In genomic region chr5:33430511-33431172, GRCm38 (mm10) we compare ENCODE assay signal across 10 mouse cellular contexts. TPM values are rescaled to one million over a fixed set of nuclear protein-coding genes. Genes with fewer than 3 reads are reported as not detected.
DNase-seq lines count a peak whose midpoint lies in the region; ATAC-seq lines count a peak whose summit lies in the region.
"Had no signal": no experiment of that assay in that cellular context is flagged by ENCODE, and none has a peak within 500 bp of the region (broad histone marks: within the 10 kb centered on the region; RNA-seq: fewer than 3 reads in every experiment).

No protein-coding gene starts in this region.

- no peak overlapping the region for H3K27ac ChIP-seq in kidney, embryonic 15.5 days
- H3K27ac ChIP-seq in hindbrain, embryonic 14.5 days, result no peak overlapping the region
- H3K27ac ChIP-seq in midbrain, embryonic 16.5 days (ENCODE audit: low read length), result no peak overlapping the region

- peak overlapping the region; percentile 29 for H3K4me3 ChIP-seq in kidney, embryonic 15.5 days (replicated peaks)
- H3K4me3 ChIP-seq in hindbrain, embryonic 14.5 days (replicated peaks; ENCODE audit: low read length), result peak overlapping the region; percentile 19
- H3K4me3 ChIP-seq in midbrain, embryonic 16.5 days (ENCODE audit: low read depth, low read length), result peak overlapping the region; percentile 14

- peak overlapping the region; percentile 50 for H3K4me2 ChIP-seq in kidney, embryonic 15.5 days
- H3K4me2 ChIP-seq in hindbrain, embryonic 14.5 days (replicated peaks), result peak overlapping the region; percentile 40
- H3K4me2 ChIP-seq in midbrain, embryonic 16.5 days (ENCODE audit: low read length), result peak overlapping the region; percentile 28

- no peak for DNase-seq in kidney, postnatal 10 days
- DNase-seq in embryo, embryonic 10 days (ENCODE audit: low spot score), result peak; percentile 35
- DNase-seq in hindbrain, embryonic 14.5 days (ENCODE audit: low spot score), result no peak
- DNase-seq in spleen, postnatal 4 days (ENCODE audit: low spot score in 2 of 2), result no peak
- no peak for DNase-seq in kidney, adult 9 months

- H3K4me1 ChIP-seq in kidney, embryonic 15.5 days, result peaks cover 48% of the 10 kb centered on the region
- peaks cover 7% of the 10 kb centered on the region; the same call in 1 of the 2 replicates for H3K4me1 ChIP-seq in hindbrain, embryonic 14.5 days (replicated peaks; ENCODE audit: control insufficient read depth, insufficient read depth, low read length)
- H3K4me1 ChIP-seq in midbrain, embryonic 16.5 days (ENCODE audit: control insufficient read depth, insufficient read depth, low read length), result peaks cover 19% of the 10 kb centered on the region

- WGBS in kidney, embryonic 15.5 days, result under 1% methylated on average over 64 of the region's 64 CpGs
- WGBS in hindbrain, embryonic 14.5 days, result under 1% methylated on average over 63 of the region's 64 CpGs
- WGBS in midbrain, embryonic 16.5 days, result under 1% methylated on average over 53 of the region's 64 CpGs

- no peak for ATAC-seq in kidney, embryonic 15.5 days (replicated peaks; ENCODE audit: low FRiP score)
- ATAC-seq in hindbrain, embryonic 14.5 days (ENCODE audit: low FRiP score), result no peak
- ATAC-seq in midbrain, embryonic 16.5 days, result no peak
- ATAC-seq in CD4-positive, CD25-positive, alpha-beta regulatory T cell, adult 4 months, result no peak
- ATAC-seq: Patski had no signal

- H3K9ac ChIP-seq in kidney, embryonic 15.5 days, result no peak overlapping the region
- H3K9ac ChIP-seq in hindbrain, embryonic 14.5 days, result no peak overlapping the region
- H3K9ac ChIP-seq in midbrain, embryonic 16.5 days (ENCODE audit: low read depth, low read length), result no peak overlapping the region

- H3K27me3 ChIP-seq in kidney, embryonic 15.5 days, result peaks cover 99% of the 10 kb centered on the region
- H3K27me3 ChIP-seq in hindbrain, embryonic 14.5 days (ENCODE audit: control insufficient read depth, insufficient read depth, low read length), result peaks cover 91% of the 10 kb centered on the region
- peaks cover 58% of the 10 kb centered on the region for H3K27me3 ChIP-seq in midbrain, embryonic 16.5 days (ENCODE audit: control insufficient read depth, insufficient read depth, low read depth, low read length)

- no peaks in the 10 kb centered on the region for H3K36me3 ChIP-seq in kidney, embryonic 15.5 days
- H3K36me3 ChIP-seq in hindbrain, embryonic 14.5 days (replicated peaks; ENCODE audit: control insufficient read depth, insufficient read depth), result no peaks in the 10 kb centered on the region
- no peaks in the 10 kb centered on the region for H3K36me3 ChIP-seq in midbrain, embryonic 16.5 days (ENCODE audit: control insufficient read depth, insufficient read depth, low read length)

- no peaks in the 10 kb centered on the region for H3K9me3 ChIP-seq in kidney, embryonic 15.5 days (replicated peaks)
- no peaks in the 10 kb centered on the region for H3K9me3 ChIP-seq in hindbrain, embryonic 14.5 days (ENCODE audit: control insufficient read depth, low read length)
- H3K9me3 ChIP-seq in midbrain, embryonic 16.5 days (replicated peaks; ENCODE audit: control insufficient read depth, low read length, poor library complexity, severe bottlenecking), result no peaks in the 10 kb centered on the region

RNA-seq across cellular contexts. Expression of gene Nkx1-1, which starts 3.1 kb away (rescaled TPM):
- not detected in 2 replicates for polyA plus RNA-seq in kidney, embryonic 15.5 days (2015; fragmentation: Nextera tagmentation; extraction: Ambion mirVana)
- 0.80 and 0.96 TPM in 2 replicates for polyA plus RNA-seq in hindbrain, embryonic 14.5 days (2014; fragmentation: Nextera tagmentation; extraction: Ambion mirVana)
- not detected in 2 replicates for polyA plus RNA-seq in midbrain, embryonic 16.5 days (2015; fragmentation: Nextera tagmentation; extraction: Ambion mirVana)
- polyA plus RNA-seq in CD4-positive, CD25-positive, alpha-beta regulatory T cell, adult 4 months (2017; shearing (Covaris generic)), result not detected
- polyA plus RNA-seq: gonadal fat pad, adult 2 months; Patski had no signal

RNA-seq across cellular contexts. Expression of gene Uvssa, which starts 52.3 kb away (rescaled TPM):
- polyA plus RNA-seq in kidney, embryonic 15.5 days (2015; fragmentation: Nextera tagmentation; extraction: Ambion mirVana), result 8.5 and 9.4 TPM in 2 replicates
- 5.6 and 8.3 TPM in 2 replicates for polyA plus RNA-seq in hindbrain, embryonic 14.5 days (2014; fragmentation: Nextera tagmentation; extraction: Ambion mirVana)
- 8.1 TPM in 2 replicates for polyA plus RNA-seq in midbrain, embryonic 16.5 days (2015; fragmentation: Nextera tagmentation; extraction: Ambion mirVana)
- polyA plus RNA-seq in CD4-positive, CD25-positive, alpha-beta regulatory T cell, adult 4 months (2017; shearing (Covaris generic)), result 10 to 100 TPM; 24.0 to 27.5 TPM
